Mouse (Mus musculus): ENCODE measurements at regions not wholly inside any gene's neighbourhood (a gene's known extent, or its start where the extent isn't known, plus 50 kb on each side); places are given as distances from the start of the nearest gene placed in this dataset.

DNA sequence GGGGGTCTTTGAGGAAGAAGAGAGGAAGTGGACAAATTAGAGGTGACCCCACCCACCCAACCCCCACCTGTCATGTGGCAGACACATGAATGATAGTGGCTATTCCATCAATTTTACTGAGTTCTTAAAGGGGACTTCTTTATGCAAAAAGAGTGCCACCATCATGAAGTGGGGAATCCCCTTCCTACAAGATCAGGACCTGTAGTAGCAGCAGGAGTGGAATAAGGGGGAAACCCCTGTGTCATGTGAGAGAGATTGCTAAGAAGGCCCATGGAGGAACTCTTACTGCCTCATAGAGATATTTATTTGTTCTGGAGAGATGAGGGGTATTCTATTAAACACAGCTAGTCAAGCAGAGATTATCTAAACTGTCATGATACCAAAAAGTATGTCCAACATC, 393.4 kb upstream of the Atp11b start:
- Histone ChIP-seq H3K36me3 (replicated peaks) (no peaks in the 10 kb centered on the region), H3K9me3 (no peaks in the 10 kb centered on the region), H3K27ac (replicated peaks) (no peak overlapping the region)

DNA sequence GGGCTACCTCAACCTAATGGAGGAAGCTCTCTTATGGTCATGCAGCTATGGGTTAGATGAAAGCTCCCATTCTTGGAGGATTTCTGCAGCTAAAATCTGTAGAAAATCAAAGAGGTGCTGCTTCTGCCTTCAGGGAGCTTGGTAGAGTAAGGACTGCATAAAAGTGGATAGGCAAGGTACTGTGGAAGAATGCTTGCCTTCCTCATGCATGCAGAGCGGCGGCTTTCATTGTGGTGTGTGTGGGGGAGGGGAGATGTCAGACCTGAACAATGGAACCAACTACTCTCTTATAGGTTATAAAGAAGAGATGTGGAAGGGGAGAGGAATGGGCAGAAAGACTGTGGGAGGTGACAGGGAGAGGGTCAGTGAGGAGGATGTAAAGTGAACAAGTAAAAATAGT, 392.8 kb upstream of the Atp11b start:
- Histone ChIP-seq H3K36me3 (replicated peaks) (no peaks in the 10 kb centered on the region), H3K27me3 (replicated peaks; ENCODE audit: low read depth, poor library complexity, severe bottlenecking) (no peaks in the 10 kb centered on the region), H3K9me3 (no peaks in the 10 kb centered on the region), H3K27ac (replicated peaks) (no peak overlapping the region), H3K4me3 (no peak overlapping the region), H3K4me1 (peaks cover 12% of the 10 kb centered on the region; the same call in 1 of the 2 replicates)
- 83% methylated on average over 2 of the region's 2 CpGs for WGBS
- no peak for DNase-seq (ENCODE audit: low spot score)

More for the DNA sequence above, 393.4 kb upstream of the Atp11b start:
- peaks cover 12% of the 10 kb centered on the region; the same call in 1 of the 2 replicates for H3K4me1 ChIP-seq
- H3K27me3 ChIP-seq (replicated peaks; ENCODE audit: low read depth, poor library complexity, severe bottlenecking) = no peaks in the 10 kb centered on the region
- H3K4me3 ChIP-seq = no peak overlapping the region
- no peak for DNase-seq (ENCODE audit: low spot score)

DNA sequence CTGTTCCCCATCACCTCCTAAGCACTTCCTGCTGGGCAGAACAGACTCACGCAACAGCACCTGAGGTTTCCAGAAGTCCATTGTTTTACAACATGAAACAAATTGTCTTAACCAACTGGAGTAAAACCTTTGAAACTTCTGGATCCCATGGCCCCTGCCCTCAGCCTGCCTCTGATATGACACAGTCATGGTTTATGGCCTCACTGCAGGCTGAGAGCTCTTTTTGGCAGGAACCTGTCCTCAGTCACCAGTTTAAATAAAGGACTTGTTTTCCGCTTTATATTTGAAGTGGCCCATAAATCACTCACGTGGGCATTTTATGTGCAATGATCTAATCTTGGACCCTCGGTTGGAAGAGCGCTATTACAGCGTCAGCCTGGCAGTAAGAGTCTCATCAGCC, 388.5 kb upstream of the Atp11b start:
- no peak overlapping the region for H3K27ac ChIP-seq (replicated peaks)
- H3K9me3 ChIP-seq = no peaks in the 10 kb centered on the region
- no peak for DNase-seq (ENCODE audit: low spot score)
- no peaks in the 10 kb centered on the region for H3K27me3 ChIP-seq (replicated peaks; ENCODE audit: low read depth, poor library complexity, severe bottlenecking)
- H3K4me1 ChIP-seq = peaks cover 12% of the 10 kb centered on the region; the same call in 1 of the 2 replicates
- 96% methylated on average over 6 of the region's 6 CpGs for WGBS
- H3K4me3 ChIP-seq = no peak overlapping the region
- H3K36me3 ChIP-seq (replicated peaks) = no peaks in the 10 kb centered on the region

DNA sequence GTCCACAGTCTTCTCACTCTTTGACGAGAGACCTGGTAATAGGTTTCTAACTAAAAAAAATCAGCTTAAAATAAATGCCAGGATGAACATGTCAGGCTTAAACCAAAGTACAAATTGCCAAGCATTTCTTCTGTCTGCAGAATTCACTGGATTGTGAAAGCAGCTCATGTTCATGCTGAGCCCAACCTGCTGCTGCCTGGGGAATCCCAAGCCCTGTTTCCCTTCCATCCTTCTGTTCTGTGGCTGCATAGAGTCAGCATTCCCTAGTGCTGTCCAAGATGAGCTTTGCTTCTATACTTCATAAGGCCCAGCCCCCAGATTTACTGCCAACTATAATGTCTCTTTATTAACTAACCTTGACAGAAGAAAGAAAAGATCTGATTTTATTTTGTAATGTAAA, 381.6 kb upstream of the Atp11b start:
- Histone ChIP-seq H3K4me1 (no peaks in the 10 kb centered on the region), H3K36me3 (replicated peaks) (no peaks in the 10 kb centered on the region), H3K4me3 (no peak overlapping the region), H3K9me3 (no peaks in the 10 kb centered on the region), H3K27ac (replicated peaks) (no peak overlapping the region), H3K27me3 (replicated peaks; ENCODE audit: low read depth, poor library complexity, severe bottlenecking) (no peaks in the 10 kb centered on the region)
- DNase-seq (ENCODE audit: low spot score) = no peak
- 85% methylated on average over 1 of the region's 1 CpGs for WGBS

DNA sequence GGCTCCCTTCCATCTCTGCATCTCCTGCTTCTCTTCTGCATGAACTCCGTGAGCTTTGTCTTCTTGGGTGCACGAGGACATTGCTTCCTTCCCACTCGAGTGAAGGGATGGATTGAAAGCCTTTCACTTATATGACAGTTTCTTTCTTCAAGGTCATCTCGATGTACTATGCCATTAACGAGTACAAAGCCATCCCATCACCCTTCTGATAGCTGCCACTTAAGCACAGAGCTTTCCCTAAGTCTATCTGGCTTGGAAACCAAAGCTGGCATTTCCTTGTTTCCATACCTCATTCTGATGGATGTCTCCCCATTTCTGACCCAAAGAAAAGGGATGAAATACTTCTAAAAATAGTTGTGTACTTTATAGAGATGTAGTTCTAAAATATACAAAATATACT, 366.5 kb upstream of the Atp11b start:
- WGBS = 85% methylated on average over 5 of the region's 5 CpGs
- Histone ChIP-seq H3K27ac (replicated peaks) (no peak overlapping the region), H3K36me3 (replicated peaks) (no peaks in the 10 kb centered on the region), H3K4me3 (no peak overlapping the region), H3K4me1 (no peaks in the 10 kb centered on the region), H3K9me3 (no peaks in the 10 kb centered on the region), H3K27me3 (replicated peaks; ENCODE audit: low read depth, poor library complexity, severe bottlenecking) (no peaks in the 10 kb centered on the region)
- no peak for DNase-seq (ENCODE audit: low spot score)

DNA sequence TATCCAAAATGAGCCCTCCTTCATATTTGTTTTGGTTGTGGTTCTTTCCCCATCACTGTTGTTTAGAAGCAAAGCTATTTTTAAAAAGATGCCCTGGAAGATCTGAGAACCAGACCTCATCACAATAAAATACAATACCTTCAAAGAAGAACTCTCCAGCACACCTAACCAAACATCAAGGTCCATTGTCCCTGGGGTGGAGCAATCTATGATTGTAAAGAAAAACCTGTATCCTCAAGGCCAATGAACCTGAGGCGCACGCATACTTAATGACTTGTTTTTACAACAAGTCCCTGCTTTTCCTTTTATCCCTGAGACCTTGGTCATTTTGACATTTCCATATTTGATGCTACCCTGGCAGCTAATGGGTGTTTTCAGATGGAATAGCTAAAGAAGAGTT, 361.2 kb upstream of the Atp11b start:
- no peaks in the 10 kb centered on the region for H3K4me1 ChIP-seq
- 93% methylated on average over 2 of the region's 2 CpGs for WGBS
- H3K27me3 ChIP-seq (replicated peaks; ENCODE audit: low read depth, poor library complexity, severe bottlenecking) = no peaks in the 10 kb centered on the region
- no peaks in the 10 kb centered on the region for H3K36me3 ChIP-seq (replicated peaks)
- H3K27ac ChIP-seq (replicated peaks) = no peak overlapping the region
- DNase-seq (ENCODE audit: low spot score) = no peak
- H3K9me3 ChIP-seq = no peaks in the 10 kb centered on the region
- no peak overlapping the region for H3K4me3 ChIP-seq

DNA sequence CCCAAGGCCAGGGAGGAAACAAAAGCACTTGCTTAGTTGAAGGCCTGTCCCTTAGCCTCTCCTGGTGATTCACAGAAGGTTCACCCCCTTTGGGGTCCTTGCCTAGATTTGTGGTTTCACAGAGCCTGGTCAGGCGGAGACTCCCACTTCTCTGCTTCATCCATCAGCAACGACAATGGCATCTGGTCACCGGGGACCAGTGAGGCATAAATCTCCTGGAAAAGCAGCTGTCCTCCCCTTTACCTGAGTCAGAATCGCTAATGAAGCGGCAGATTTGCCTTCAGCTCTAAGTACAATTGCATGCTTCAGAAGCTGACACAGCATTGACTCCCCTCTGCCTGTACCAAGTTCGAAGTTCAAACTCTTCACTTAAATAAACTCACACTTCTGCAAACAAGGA, 353.7 kb upstream of the Atp11b start:
- 70% methylated on average over 6 of the region's 6 CpGs for WGBS
- Histone ChIP-seq H3K9me3 (no peaks in the 10 kb centered on the region), H3K36me3 (replicated peaks) (no peaks in the 10 kb centered on the region), H3K27ac (replicated peaks) (no peak overlapping the region), H3K4me1 (peaks cover 14% of the 10 kb centered on the region), H3K27me3 (replicated peaks; ENCODE audit: low read depth, poor library complexity, severe bottlenecking) (no peaks in the 10 kb centered on the region), H3K4me3 (no peak overlapping the region)
- no peak for DNase-seq (ENCODE audit: low spot score)

DNA sequence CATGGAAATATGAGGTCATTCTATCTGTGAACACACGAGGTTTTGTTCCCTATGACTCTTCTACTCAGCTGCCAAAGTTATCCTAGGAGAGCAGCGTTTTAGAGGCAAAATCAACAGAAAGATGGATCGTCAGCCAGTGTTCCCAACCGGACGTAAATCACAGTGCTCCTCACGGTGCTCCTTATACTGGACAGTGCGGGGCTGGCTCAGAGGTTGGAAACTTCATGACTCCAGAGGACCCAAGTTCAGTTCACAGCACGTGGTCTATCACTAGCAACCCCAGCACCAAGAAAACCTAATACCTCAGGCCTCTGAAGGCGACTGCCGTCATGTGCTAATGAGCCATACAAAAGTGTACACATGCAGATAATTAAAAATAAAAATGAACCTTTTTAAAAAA, 351.2 kb upstream of the Atp11b start:
- 90% methylated on average over 10 of the region's 10 CpGs for WGBS
- H3K27ac ChIP-seq (replicated peaks) = peak overlapping the region; percentile 53; the same call in 1 of the 2 replicates
- no peak overlapping the region for H3K4me3 ChIP-seq
- DNase-seq (ENCODE audit: low spot score) = no peak
- no peaks in the 10 kb centered on the region for H3K27me3 ChIP-seq (replicated peaks; ENCODE audit: low read depth, poor library complexity, severe bottlenecking)
- peaks cover 21% of the 10 kb centered on the region for H3K4me1 ChIP-seq
- H3K9me3 ChIP-seq = no peaks in the 10 kb centered on the region
- H3K36me3 ChIP-seq (replicated peaks) = no peaks in the 10 kb centered on the region

DNA sequence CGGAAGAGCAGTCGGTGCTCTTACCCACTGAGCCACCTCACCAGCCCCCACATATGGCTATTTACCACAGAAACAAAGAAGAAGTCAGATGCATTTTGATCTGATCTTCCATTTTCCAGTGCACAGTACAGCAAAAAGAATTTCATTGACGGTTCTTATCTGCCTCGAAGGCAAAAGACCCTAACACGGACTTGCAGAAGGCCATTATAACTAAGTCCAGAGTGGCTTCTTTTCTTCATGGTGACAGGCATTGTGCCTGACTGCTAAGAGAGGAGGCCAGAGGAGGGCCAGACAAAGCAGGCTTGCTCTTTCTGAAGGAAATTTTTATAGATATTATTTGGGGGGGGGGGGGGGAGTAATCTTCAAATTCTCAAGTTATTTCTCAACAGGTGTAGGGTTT, 350.0 kb upstream of the Atp11b start:
- Histone ChIP-seq H3K27me3 (replicated peaks; ENCODE audit: low read depth, poor library complexity, severe bottlenecking) (no peaks in the 10 kb centered on the region), H3K9me3 (no peaks in the 10 kb centered on the region), H3K27ac (replicated peaks) (peak overlapping the region; percentile 53; the same call in 1 of the 2 replicates), H3K36me3 (replicated peaks) (no peaks in the 10 kb centered on the region), H3K4me1 (peaks cover 21% of the 10 kb centered on the region), H3K4me3 (no peak overlapping the region)
- DNase-seq (ENCODE audit: low spot score) = no peak
- WGBS = 60% methylated on average over 5 of the region's 5 CpGs

DNA sequence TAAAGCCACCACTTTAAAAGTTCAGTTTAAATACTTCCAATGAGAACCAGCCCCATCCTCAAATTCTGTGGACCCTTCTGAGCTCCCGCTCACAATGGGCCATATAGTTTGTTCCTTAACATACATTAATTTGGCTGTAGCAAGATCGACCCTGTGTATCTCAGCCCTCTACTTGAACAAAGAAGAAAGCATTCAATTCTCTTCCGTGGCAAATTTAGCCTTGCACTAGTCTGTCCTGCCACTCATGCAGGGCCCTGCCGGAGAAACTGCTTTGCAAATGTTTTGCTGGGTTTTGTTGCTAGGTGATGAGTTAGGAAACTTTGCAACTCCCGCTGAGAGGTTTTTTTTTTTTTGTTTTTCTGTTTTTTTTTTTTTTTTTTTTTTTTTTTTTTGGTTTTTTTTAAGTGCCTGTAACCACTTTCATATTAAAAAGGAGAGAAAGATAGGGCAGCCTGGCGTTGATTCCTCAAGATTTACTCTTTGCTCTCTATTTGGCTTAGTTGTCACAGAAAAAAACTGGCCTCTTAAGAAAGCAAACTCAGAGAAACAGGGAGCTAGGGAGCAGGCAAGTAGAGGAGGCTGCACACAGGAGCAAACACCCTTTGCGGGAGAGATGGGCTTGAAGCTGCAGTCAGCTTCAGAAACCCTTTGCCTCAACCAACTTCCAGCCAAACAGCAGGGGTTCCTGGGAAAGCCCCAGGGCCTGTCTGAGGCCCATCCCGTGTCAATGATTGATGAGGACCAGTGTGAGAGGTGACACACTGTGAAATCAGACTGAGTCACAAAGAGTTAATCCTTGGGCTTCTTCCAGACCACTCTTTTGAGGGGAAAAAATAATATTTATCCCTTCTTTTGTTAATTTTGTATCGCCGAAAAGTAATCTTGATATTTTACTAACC, 349.2 kb upstream of the Atp11b start:
- no peaks in the 10 kb centered on the region for H3K9me3 ChIP-seq
- no peaks in the 10 kb centered on the region for H3K36me3 ChIP-seq (replicated peaks)
- H3K27me3 ChIP-seq (replicated peaks; ENCODE audit: low read depth, poor library complexity, severe bottlenecking) = no peaks in the 10 kb centered on the region
- H3K4me1 ChIP-seq = peaks cover 21% of the 10 kb centered on the region
- DNase-seq (ENCODE audit: low spot score) = peak; percentile 58
- peak overlapping the region; percentile 74 for H3K27ac ChIP-seq (replicated peaks)
- WGBS = 8% methylated on average over 10 of the region's 10 CpGs
- H3K4me3 ChIP-seq = no peak overlapping the region

DNA sequence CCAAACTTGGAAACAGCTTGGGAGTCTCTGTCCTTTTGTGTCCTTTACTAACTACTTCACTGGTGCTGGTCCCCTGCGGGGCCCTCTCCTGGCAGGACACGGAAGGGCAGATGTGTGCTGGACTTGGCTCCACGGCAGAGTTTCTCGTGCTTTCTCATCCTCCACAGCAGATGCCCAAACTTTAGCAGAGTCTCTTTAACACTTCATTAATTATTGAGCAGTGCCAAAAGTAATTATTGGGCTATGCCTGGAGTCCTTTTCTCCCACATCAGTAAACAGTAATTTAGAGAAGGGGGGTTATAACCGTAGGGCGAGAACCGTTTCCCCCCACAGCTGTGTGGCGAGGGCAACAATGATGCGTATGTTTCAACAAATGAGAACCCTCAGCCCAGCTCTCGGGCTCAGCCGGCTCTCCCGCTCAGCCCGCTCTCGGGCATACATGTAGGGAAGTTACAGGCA, 348.3 kb upstream of the Atp11b start:
- 56% methylated on average over 14 of the region's 14 CpGs for WGBS
- Histone ChIP-seq H3K36me3 (replicated peaks) (no peaks in the 10 kb centered on the region), H3K27ac (replicated peaks) (peak overlapping the region; percentile 74), H3K9me3 (no peaks in the 10 kb centered on the region), H3K27me3 (replicated peaks; ENCODE audit: low read depth, poor library complexity, severe bottlenecking) (no peaks in the 10 kb centered on the region), H3K4me3 (no peak overlapping the region), H3K4me1 (peaks cover 21% of the 10 kb centered on the region)
- peak; percentile 72 for DNase-seq (ENCODE audit: low spot score)

DNA sequence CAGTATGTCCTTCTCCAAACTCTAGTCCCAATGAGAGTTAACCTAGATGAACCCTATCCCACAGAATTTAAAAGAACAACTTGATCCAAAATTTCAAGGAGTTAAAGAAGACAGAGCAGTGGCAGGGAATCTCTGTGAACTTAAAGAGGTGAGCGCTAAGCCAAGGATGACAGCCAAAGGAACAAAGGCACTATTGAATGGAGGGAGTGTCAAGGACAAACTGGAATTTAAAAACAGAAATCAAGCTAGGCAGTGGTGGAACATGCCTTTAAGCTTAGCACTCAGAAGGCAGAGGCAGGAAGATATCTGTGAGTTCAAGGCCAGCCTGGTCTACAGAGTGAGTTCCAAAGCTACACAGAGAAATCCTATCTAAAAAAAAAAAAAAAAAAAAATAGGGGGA, 316.2 kb upstream of the Atp11b start:
- Histone ChIP-seq H3K9me3 (no peaks in the 10 kb centered on the region), H3K36me3 (replicated peaks) (no peaks in the 10 kb centered on the region), H3K4me1 (no peaks in the 10 kb centered on the region), H3K27ac (replicated peaks) (no peak overlapping the region), H3K4me3 (no peak overlapping the region), H3K27me3 (replicated peaks; ENCODE audit: low read depth, poor library complexity, severe bottlenecking) (no peaks in the 10 kb centered on the region)
- DNase-seq (ENCODE audit: low spot score) = no peak
- 86% methylated on average over 1 of the region's 1 CpGs for WGBS

DNA sequence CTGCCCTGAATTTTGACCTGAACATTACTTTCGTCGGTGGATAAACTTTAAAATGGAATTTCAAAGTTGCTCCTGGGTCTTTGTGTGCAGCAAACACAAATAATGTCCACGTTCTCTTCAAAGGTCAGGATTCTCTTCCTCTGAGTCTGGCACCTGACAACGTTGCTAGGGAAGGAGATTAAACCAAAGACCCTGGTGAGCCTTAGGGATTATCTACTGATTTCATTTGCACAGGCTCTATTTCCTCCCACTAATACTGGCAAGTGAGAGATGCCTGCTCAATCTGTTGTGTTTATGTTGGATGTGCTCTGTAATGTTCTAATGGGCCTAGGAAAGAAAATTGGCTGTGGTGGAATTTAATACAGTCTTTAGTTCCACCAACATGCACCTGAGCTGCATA, 291.0 kb upstream of the Atp11b start:
- WGBS = 48% methylated on average over 4 of the region's 4 CpGs

More for the DNA sequence above, 291.0 kb upstream of the Atp11b start:
- no peak overlapping the region for H3K27ac ChIP-seq (replicated peaks)
- H3K36me3 ChIP-seq (replicated peaks) = no peaks in the 10 kb centered on the region
- no peak for DNase-seq (ENCODE audit: low spot score)
- H3K27me3 ChIP-seq (replicated peaks; ENCODE audit: low read depth, poor library complexity, severe bottlenecking) = no peaks in the 10 kb centered on the region
- no peaks in the 10 kb centered on the region for H3K4me1 ChIP-seq
- no peaks in the 10 kb centered on the region for H3K9me3 ChIP-seq
- H3K4me3 ChIP-seq = no peak overlapping the region
